11 mouse cellular contexts compared by ENCODE assay signal in the genomic region with DNA sequence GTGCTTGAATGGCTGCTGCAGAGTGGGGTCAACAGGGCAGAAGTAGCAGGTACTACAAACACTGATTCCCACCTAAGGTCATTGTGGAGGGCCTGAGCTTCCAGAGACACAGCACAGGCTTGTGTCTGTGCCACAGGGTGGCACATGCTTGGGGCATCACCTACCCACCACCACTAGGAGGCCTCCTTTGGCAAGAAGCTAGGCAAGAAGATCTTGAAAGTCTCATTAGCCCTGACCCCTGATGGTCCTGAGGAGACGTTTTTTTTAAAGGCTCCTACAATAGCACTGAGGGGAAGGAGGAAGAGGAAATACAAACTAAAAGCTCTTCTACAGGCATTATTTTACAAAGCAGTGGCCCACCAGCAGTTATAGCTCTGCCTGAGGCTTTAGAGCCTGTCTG. TPM values are rescaled to one million over a fixed set of nuclear protein-coding genes. Genes with fewer than 3 reads are reported as not detected.
DNase-seq lines count a peak whose midpoint lies in the region; ATAC-seq and TF ChIP-seq lines count a peak whose summit lies in the region.
"Had no signal": no experiment of that assay in that cellular context is flagged by ENCODE, and none has a peak within 500 bp of the region (broad histone marks: within the 10 kb centered on the region; RNA-seq: fewer than 3 reads in every experiment).

No protein-coding gene starts in this region.

- H3K36me3 ChIP-seq in forebrain, embryonic 11.5 days (ENCODE audit: control insufficient read depth, insufficient read depth, low read length) = no peaks in the 10 kb centered on the region
- H3K36me3 ChIP-seq in forebrain, embryonic 15.5 days = no peaks in the 10 kb centered on the region
- H3K36me3 ChIP-seq in liver, postnatal 0 days (replicated peaks; ENCODE audit: insufficient read depth, low read length) = no peaks in the 10 kb centered on the region
- no peaks in the 10 kb centered on the region for H3K36me3 ChIP-seq in liver, embryonic 12.5 days
- H3K36me3 ChIP-seq: heart, embryonic 12.5 days; limb, embryonic 10.5 days had no signal

- TF ChIP-seq CTCF in liver, postnatal 0 days (IDR thresholded peaks at IDR 0.05; ENCODE audit: low read depth) = peak; percentile 65

- H3K27ac ChIP-seq in forebrain, embryonic 11.5 days (ENCODE audit: low read depth, low read length) = no peak overlapping the region
- no peak overlapping the region for H3K27ac ChIP-seq in forebrain, embryonic 15.5 days (replicated peaks)
- no peak overlapping the region for H3K27ac ChIP-seq in liver, postnatal 0 days (ENCODE audit: low read depth)
- no peak overlapping the region for H3K27ac ChIP-seq in liver, embryonic 12.5 days
- H3K27ac ChIP-seq: limb, embryonic 10.5 days had no signal

- DNase-seq in forebrain, embryonic 11.5 days (ENCODE audit: low spot score) = peak; percentile 51
- DNase-seq in liver, postnatal 0 days = no peak
- DNase-seq in MN1 (ENCODE audit: low spot score) = peak; percentile 72
- no peak for DNase-seq in right cerebral cortex, postnatal 10 days (ENCODE audit: low spot score in 2 of 2)
- no peak for DNase-seq in right cerebral cortex, postnatal 25 days

- H3K9ac ChIP-seq in forebrain, embryonic 11.5 days (ENCODE audit: low read length) = no peak overlapping the region
- H3K9ac ChIP-seq in forebrain, embryonic 15.5 days (replicated peaks) = no peak overlapping the region
- no peak overlapping the region for H3K9ac ChIP-seq in liver, postnatal 0 days (replicated peaks)
- H3K9ac ChIP-seq in liver, embryonic 12.5 days = no peak overlapping the region
- H3K9ac ChIP-seq: heart, embryonic 12.5 days had no signal

- H3K4me2 ChIP-seq in forebrain, embryonic 11.5 days (ENCODE audit: low read depth, low read length, severe bottlenecking) = no peak overlapping the region
- H3K4me2 ChIP-seq in forebrain, embryonic 15.5 days (replicated peaks) = no peak overlapping the region
- no peak overlapping the region for H3K4me2 ChIP-seq in liver, postnatal 0 days (ENCODE audit: low read depth, low read length)
- no peak overlapping the region for H3K4me2 ChIP-seq in liver, embryonic 12.5 days
- H3K4me2 ChIP-seq: heart, embryonic 12.5 days had no signal

- ATAC-seq in forebrain, embryonic 11.5 days (replicated peaks; ENCODE audit: low FRiP score) = no peak
- ATAC-seq in forebrain, embryonic 15.5 days (replicated peaks) = no peak
- no peak for ATAC-seq in liver, postnatal 0 days
- ATAC-seq in liver, embryonic 12.5 days = no peak
- ATAC-seq in megakaryocyte progenitor cell, adult 5-6 weeks (replicated peaks; ENCODE audit: poor library complexity) = peak; percentile 90

- WGBS in forebrain, embryonic 11.5 days = 0% methylated on average over 1 of the region's 1 CpGs
- 4% methylated on average over 1 of the region's 1 CpGs for WGBS in forebrain, embryonic 15.5 days
- 5% methylated on average over 1 of the region's 1 CpGs for WGBS in liver, postnatal 0 days (ENCODE audit: insufficient replicate concordance)
- WGBS in liver, embryonic 12.5 days (ENCODE audit: insufficient replicate concordance) = 0% methylated on average over 1 of the region's 1 CpGs

- no peak for TF ChIP-seq EP300 in liver, postnatal 0 days (IDR thresholded peaks at IDR 0.05; ENCODE audit: low read depth)

- H3K4me1 ChIP-seq in forebrain, embryonic 11.5 days (replicated peaks; ENCODE audit: control insufficient read depth, insufficient read depth, low read length) = no peaks in the 10 kb centered on the region
- no peaks in the 10 kb centered on the region for H3K4me1 ChIP-seq in forebrain, embryonic 15.5 days
- H3K4me1 ChIP-seq in liver, postnatal 0 days (ENCODE audit: insufficient read depth) = no peaks in the 10 kb centered on the region
- 0 out of 2 replicates have a peak, but pooled peaks cover 4% of the 10 kb centered on the region for H3K4me1 ChIP-seq in liver, embryonic 12.5 days

- no peaks in the 10 kb centered on the region; the same call in 1 of the 2 replicates for H3K27me3 ChIP-seq in forebrain, embryonic 11.5 days (ENCODE audit: control insufficient read depth, insufficient read depth, low read length)
- no peaks in the 10 kb centered on the region for H3K27me3 ChIP-seq in forebrain, embryonic 15.5 days
- H3K27me3 ChIP-seq in liver, postnatal 0 days (ENCODE audit: insufficient read depth, low read length) = 0 out of 2 replicates have a peak, but pooled peaks cover 7% of the 10 kb centered on the region
- peaks cover 32% of the 10 kb centered on the region for H3K27me3 ChIP-seq in liver, embryonic 12.5 days (replicated peaks)
- H3K27me3 ChIP-seq: heart, embryonic 12.5 days had no signal

- H3K9me3 ChIP-seq in forebrain, embryonic 11.5 days (ENCODE audit: control insufficient read depth, low read length) = no peaks in the 10 kb centered on the region
- no peaks in the 10 kb centered on the region for H3K9me3 ChIP-seq in forebrain, embryonic 15.5 days
- no peaks in the 10 kb centered on the region for H3K9me3 ChIP-seq in liver, postnatal 0 days (ENCODE audit: low read length)
- no peaks in the 10 kb centered on the region for H3K9me3 ChIP-seq in liver, embryonic 12.5 days (replicated peaks)
- H3K9me3 ChIP-seq: heart, embryonic 12.5 days; limb, embryonic 10.5 days had no signal

- no peak overlapping the region for H3K4me3 ChIP-seq in forebrain, embryonic 11.5 days (ENCODE audit: low read depth, low read length)
- no peak overlapping the region for H3K4me3 ChIP-seq in forebrain, embryonic 15.5 days
- no peak overlapping the region for H3K4me3 ChIP-seq in liver, postnatal 0 days (ENCODE audit: low read depth, low read length)
- H3K4me3 ChIP-seq in liver, embryonic 12.5 days = no peak overlapping the region
- H3K4me3 ChIP-seq: heart, embryonic 12.5 days; limb, embryonic 10.5 days; myocyte had no signal

RNA-seq across cellular contexts. Expression of gene Ephb3, which starts 6.0 kb away (rescaled TPM):
- 14.8 and 14.9 TPM in 2 replicates for polyA plus RNA-seq in forebrain, embryonic 11.5 days (2014; fragmentation: Nextera tagmentation; extraction: Ambion mirVana)
- polyA plus RNA-seq in forebrain, embryonic 15.5 days (2015; fragmentation: Nextera tagmentation; extraction: Ambion mirVana) = 7.6 and 7.9 TPM in 2 replicates
- polyA plus RNA-seq in liver, postnatal 0 days (2015; fragmentation: Nextera tagmentation; extraction: Ambion mirVana) = 0.18 and 0.34 TPM in 2 replicates
- polyA plus RNA-seq in liver, embryonic 12.5 days (2016; fragmentation: Nextera tagmentation; extraction: Ambion mirVana) = 2.5 and 3.0 TPM in 2 replicates
- total RNA-seq in megakaryocyte progenitor cell, adult 5-6 weeks (2015) = not detected in 2 replicates
- total RNA-seq in megakaryocyte progenitor cell, adult 5-6 weeks (2017) = not detected in 2 replicates

RNA-seq across cellular contexts. Expression of gene Teddm3, which starts 44.7 kb away (rescaled TPM):
- not detected in 2 replicates for polyA plus RNA-seq in forebrain, embryonic 11.5 days (2014; fragmentation: Nextera tagmentation; extraction: Ambion mirVana)
- polyA plus RNA-seq in forebrain, embryonic 15.5 days (2015; fragmentation: Nextera tagmentation; extraction: Ambion mirVana) = not detected in 2 replicates
- polyA plus RNA-seq in liver, postnatal 0 days (2015; fragmentation: Nextera tagmentation; extraction: Ambion mirVana) = not detected in 2 replicates
- not detected in 2 replicates for polyA plus RNA-seq in liver, embryonic 12.5 days (2016; fragmentation: Nextera tagmentation; extraction: Ambion mirVana)
- not detected in 2 replicates for total RNA-seq in megakaryocyte progenitor cell, adult 5-6 weeks (2015)
- total RNA-seq in megakaryocyte progenitor cell, adult 5-6 weeks (2017) = not detected in 2 replicates
- polyA plus RNA-seq: heart, embryonic 12.5 days; limb, embryonic 10.5 days had no signal

Comparison
In these comparisons a context has a peak if more than half of its experiments do, and no peak if none do; other contexts are left out.
1. DNase-seq: peak in forebrain, embryonic 11.5 days (single experiment) and MN1 (single experiment); none in liver, postnatal 0 days (single experiment), right cerebral cortex, postnatal 10 days (0 of 2) and right cerebral cortex, postnatal 25 days (single experiment).